Mouse (Mus musculus) kidney, postnatal 0 days (tissue): Measurements from ENCODE around the gene Tmsb15a. TPM values are rescaled to one million over a fixed set of nuclear protein-coding genes. Genes with fewer than 3 reads are reported as not detected.

Source experiments
- ATAC-seq: fragments of 200-750 bp; cut with Nextera tagmentation; replicated peaks from 2 replicates; pipeline ENCODE4 v1.8.0; 2017; ENCODE audit warnings: low read depth, moderate number of reproducible peaks, moderate TSS enrichment, moderate library complexity; ENCODE audit not compliant: low FRiP score
- DNase-seq: peaks from one replicate; pipeline ENCODE4 v3.0.0-alpha.2; 2016; ENCODE audit warnings: low spot score
- H3K27ac ChIP-seq: fragments of 300-500 bp; sonication (generic); 2 replicates; pipeline ENCODE4 v1.5.1; 2014; ENCODE audit warnings: mild to moderate bottlenecking
- H3K27me3 ChIP-seq: fragments of 300-500 bp; sonication (generic); 2 replicates; pipeline ENCODE4 v1.6.1; 2014; ENCODE audit warnings: low read length, mixed read lengths; ENCODE audit not compliant: insufficient read depth
- H3K36me3 ChIP-seq: fragments of 300-500 bp; sonication (generic); 2 replicates; pipeline ENCODE4 v1.6.1; 2014; ENCODE audit warnings: low read length, mixed read lengths; ENCODE audit not compliant: insufficient read depth
- H3K4me1 ChIP-seq: fragments of 300-500 bp; sonication (generic); replicated peaks from 2 replicates; pipeline ENCODE4 v1.6.1; 2014; ENCODE audit warnings: antibody characterized with exemption, low read length, mixed read lengths; ENCODE audit not compliant: insufficient read depth
- H3K4me2 ChIP-seq: fragments of 300-500 bp; sonication (generic); 2 replicates; pipeline ENCODE4 v1.6.1; 2014; ENCODE audit warnings: mild to moderate bottlenecking, low read length, moderate library complexity, mixed read lengths
- H3K4me3 ChIP-seq: fragments of 300-500 bp; sonication (generic); replicated peaks from 2 replicates; pipeline ENCODE4 v1.5.1; 2014; ENCODE audit warnings: low read depth, low read length
- H3K9ac ChIP-seq: fragments of 300-500 bp; sonication (generic); 2 replicates; pipeline ENCODE4 v1.6.1; 2014; ENCODE audit warnings: low read depth, low read length
- H3K9me3 ChIP-seq: fragments of 300-500 bp; sonication (generic); replicated peaks from 2 replicates; pipeline ENCODE4 v1.6.1; 2016; ENCODE audit warnings: low read length, inconsistent platforms, mixed read lengths
- CTCF ChIP-seq: IDR thresholded peaks from 2 replicates; pipeline ENCODE4 v1.5.1; 2016; ENCODE audit warnings: antibody characterized with exemption, low read depth, mild to moderate bottlenecking, moderate library complexity
- WGBS: fragments of 180-500 bp; shearing (Covaris S2); extraction: QIAGEN DNeasy Blood & Tissue Kit; methylation state at CpG from one replicate; pipeline ENCODE4 v1.1.7; 2014; 5-methylcytosine and 5-hydroxymethylcytosine counted together
- microRNA-seq: library from miRNA; unstranded; fragments of <30 nt; microRNA quantifications from one replicate; pipeline ENCODE4, GENCODE M21; 2016
- polyA plus RNA-seq: library from polyadenylated mRNA; unstranded; fragments of >200 nt; fragmentation: Nextera tagmentation; extraction: Ambion mirVana; gene quantifications from 2 replicates; pipeline ENCODE4 v1.2.1, GENCODE M21; 2015

Gene Tmsb15a
- polyA plus RNA-seq, 1 experiment from 2014 or later: not detected

DNA sequence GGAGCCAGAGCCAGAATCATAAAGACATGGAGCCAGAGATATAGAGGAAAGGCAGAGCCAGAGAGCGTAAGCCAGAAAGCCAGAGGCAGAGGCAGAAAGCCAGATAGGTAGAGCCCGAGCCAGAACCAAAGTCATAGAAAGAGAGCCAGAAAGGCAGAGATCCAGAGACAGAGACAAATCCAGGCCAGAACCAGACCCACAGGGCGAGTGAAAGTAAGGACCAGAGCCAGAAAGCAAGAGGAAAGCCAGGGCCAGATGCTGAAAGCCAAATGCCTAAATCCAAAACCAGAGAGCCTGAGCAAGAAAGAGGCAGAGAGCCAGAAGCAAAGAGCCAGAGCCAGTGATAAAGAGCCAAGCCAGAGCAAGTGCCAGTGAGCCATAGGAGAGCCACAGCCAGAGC is 37.3 kb downstream of the Tmsb15a start:
- WGBS: 72% methylated on average over 3 of the region's 3 CpGs
- Histone ChIP-seq H3K9me3 (no peaks in the 10 kb centered on the region), H3K27me3 (no peaks in the 10 kb centered on the region), H3K4me2 (no peak overlapping the region), H3K4me3 (no peak overlapping the region), H3K27ac (no peak overlapping the region), H3K36me3 (no peaks in the 10 kb centered on the region), H3K9ac (no peak overlapping the region), H3K4me1 (no peaks in the 10 kb centered on the region)
- TF ChIP-seq CTCF: no peak
- DNase-seq (no peak), ATAC-seq (no peak)

DNA sequence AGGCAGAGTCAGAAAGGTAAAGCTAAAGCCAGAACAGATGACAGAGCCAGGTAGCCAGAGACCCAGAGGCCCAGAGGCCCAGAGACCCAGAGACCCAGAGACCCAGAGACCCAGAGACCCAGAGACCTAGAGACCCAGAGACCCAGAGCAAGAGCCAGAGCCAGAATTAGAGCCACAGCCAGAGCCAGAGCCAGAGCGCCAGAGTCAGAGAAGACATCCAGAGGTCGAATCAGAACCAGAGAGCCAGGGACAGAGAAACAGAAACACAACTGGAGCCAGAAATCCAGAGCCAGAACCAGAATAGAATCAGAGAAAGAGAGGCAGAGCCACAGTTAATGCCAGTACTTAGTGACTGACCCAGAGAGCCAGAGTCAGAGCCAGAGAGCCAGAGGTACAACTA is 43.2 kb downstream of the Tmsb15a start:
- no peak overlapping the region for H3K4me3 ChIP-seq
- H3K36me3 ChIP-seq: no peaks in the 10 kb centered on the region
- no peak overlapping the region for H3K9ac ChIP-seq
- no peaks in the 10 kb centered on the region for H3K4me1 ChIP-seq
- no peaks in the 10 kb centered on the region for H3K27me3 ChIP-seq
- H3K9me3 ChIP-seq: no peaks in the 10 kb centered on the region
- no peak overlapping the region for H3K4me2 ChIP-seq
- WGBS: 56% methylated on average over 2 of the region's 2 CpGs
- no peak overlapping the region for H3K27ac ChIP-seq
- no peak for DNase-seq
- TF ChIP-seq CTCF: no peak
- no peak for ATAC-seq

Small RNA genes within 50 kb of the gene (microRNA-seq; reads per million reads assigned to microRNA genes)
- gene Mir7646: not detected

Other genes with a start within 250 kb of the Tmsb15a start
- gene AV320801, start 230.7 kb downstream of the Tmsb15a start, polyA plus RNA-seq: not detected in 2 replicates
- not detected in 2 replicates for gene Nxf7, start 126.5 kb downstream of the Tmsb15a start, polyA plus RNA-seq
- not detected in 2 replicates for gene Prame, start 97.6 kb downstream of the Tmsb15a start, polyA plus RNA-seq
- gene Tcp11x2, start 31.5 kb downstream of the Tmsb15a start, polyA plus RNA-seq: 0.08 TPM in 1 of 2 replicates, not detected in the other
- 9.3 and 9.6 TPM in 2 replicates for gene Armcx5, start 17.5 kb upstream of the Tmsb15a start, polyA plus RNA-seq
- gene Gprasp1, start 17.5 kb upstream of the Tmsb15a start, polyA plus RNA-seq: 28.0 and 29.8 TPM in 2 replicates
- gene Bhlhb9, start 72.3 kb upstream of the Tmsb15a start, polyA plus RNA-seq: 36.9 and 39.1 TPM in 2 replicates
- 14.1 and 15.8 TPM in 2 replicates for gene Gprasp2, start 113.8 kb upstream of the Tmsb15a start, polyA plus RNA-seq